Mouse (Mus musculus): ENCODE measurements around the gene Serpini1. TPM values are rescaled to one million over a fixed set of nuclear protein-coding genes. Genes with fewer than 3 reads are reported as not detected.

The Serpini1 gene
- total RNA-seq (2014; fragmentation: Nextera tagmentation) (0.53 and 8.3 TPM in 2 replicates), total RNA-seq (2017) (1.2 and 1.3 TPM in 2 replicates)

- ATAC-seq (replicated peaks; ENCODE audit: poor library complexity, severe bottlenecking), result peak; percentile 68
These were observed at the start of gene Serpini1 for GRCm38 (mm10) chr3:75557292-75557691. Gene Serpini1, plus strand, starts transcription at chr3:75557547.

- peak; percentile 90 for ATAC-seq (replicated peaks; ENCODE audit: poor library complexity, severe bottlenecking)
These were observed 39.6 kb upstream of the Serpini1 start for GRCm38 (mm10) chr3:75517631-75518250.

- no peak for ATAC-seq (replicated peaks; ENCODE audit: poor library complexity, severe bottlenecking)
These were observed 36.0 kb upstream of the Serpini1 start for GRCm38 (mm10) chr3:75521314-75521713.

GRCm38 (mm10) chr3:75522527-75522926, 34.8 kb upstream of the Serpini1 start:
- ATAC-seq (replicated peaks; ENCODE audit: poor library complexity, severe bottlenecking), result no peak

GRCm38 (mm10) chr3:75531074-75531473, 26.3 kb upstream of the Serpini1 start:
- ATAC-seq (replicated peaks; ENCODE audit: poor library complexity, severe bottlenecking), result no peak

GRCm38 (mm10) chr3:75534045-75534834, 23.1 kb upstream of the Serpini1 start:
- ATAC-seq (replicated peaks; ENCODE audit: poor library complexity, severe bottlenecking), result no peak

GRCm38 (mm10) chr3:75541259-75541658, 16.1 kb upstream of the Serpini1 start:
- ATAC-seq (replicated peaks; ENCODE audit: poor library complexity, severe bottlenecking), result no peak

- no peak for ATAC-seq (replicated peaks; ENCODE audit: poor library complexity, severe bottlenecking)
These were observed 14.5 kb upstream of the Serpini1 start for GRCm38 (mm10) chr3:75542852-75543251.

GRCm38 (mm10) chr3:75544287-75544686, 13.1 kb upstream of the Serpini1 start:
- no peak for ATAC-seq (replicated peaks; ENCODE audit: poor library complexity, severe bottlenecking)

- no peak for ATAC-seq (replicated peaks; ENCODE audit: poor library complexity, severe bottlenecking)
These were observed 6.1 kb upstream of the Serpini1 start for GRCm38 (mm10) chr3:75551248-75551647.

- peak; percentile 29 for ATAC-seq (replicated peaks; ENCODE audit: poor library complexity, severe bottlenecking)
These were observed 1.1 kb upstream of the Serpini1 start for GRCm38 (mm10) chr3:75556121-75556694.

GRCm38 (mm10) chr3:75556695-75557291, 554 bp upstream of the Serpini1 start, which contains the start of gene Pdcd10:
Gene Pdcd10, minus strand, starts transcription at chr3:75556856.
- peak; percentile 84 for ATAC-seq (replicated peaks; ENCODE audit: poor library complexity, severe bottlenecking)

GRCm38 (mm10) chr3:75574074-75574473, 16.7 kb downstream of the Serpini1 start:
- ATAC-seq (replicated peaks; ENCODE audit: poor library complexity, severe bottlenecking), result no peak

- no peak for ATAC-seq (replicated peaks; ENCODE audit: poor library complexity, severe bottlenecking)
These were observed 18.2 kb downstream of the Serpini1 start for GRCm38 (mm10) chr3:75575582-75575981.

- peak; percentile 67 for ATAC-seq (replicated peaks; ENCODE audit: poor library complexity, severe bottlenecking)
These were observed 22.0 kb downstream of the Serpini1 start for GRCm38 (mm10) chr3:75579352-75579751.

- ATAC-seq (replicated peaks; ENCODE audit: poor library complexity, severe bottlenecking), result no peak
These were observed 25.9 kb downstream of the Serpini1 start for GRCm38 (mm10) chr3:75583293-75583692.

GRCm38 (mm10) chr3:75584898-75585297, 27.6 kb downstream of the Serpini1 start:
- ATAC-seq (replicated peaks; ENCODE audit: poor library complexity, severe bottlenecking), result no peak

GRCm38 (mm10) chr3:75611019-75611418, 53.7 kb downstream of the Serpini1 start:
- no peak for ATAC-seq (replicated peaks; ENCODE audit: poor library complexity, severe bottlenecking)

GRCm38 (mm10) chr3:75624627-75625026, 67.3 kb downstream of the Serpini1 start:
- no peak for ATAC-seq (replicated peaks; ENCODE audit: poor library complexity, severe bottlenecking)

GRCm38 (mm10) chr3:75630988-75631615, 73.8 kb downstream of the Serpini1 start:
- ATAC-seq (replicated peaks; ENCODE audit: poor library complexity, severe bottlenecking), result no peak

Data from granulocyte monocyte progenitor cell, adult 5-6 weeks (primary cell).